Mouse (Mus musculus) cerebellum, adult 2 months (tissue): ENCODE results near the gene Fam129c.

ENCODE experiments used
- CTCF ChIP-seq: fragments of 200-500 bp; IDR thresholded peaks from 2 replicates; pipeline ENCODE4 v1.5.1; 2011; ENCODE audit warnings: low read depth, mild to moderate bottlenecking, control low read depth, low read length, moderate library complexity, borderline replicate concordance; ENCODE audit not compliant: insufficient read depth
- POLR2A ChIP-seq: fragments of 200-500 bp; IDR thresholded peaks from 2 replicates; pipeline ENCODE4 v1.6.1; 2011; ENCODE audit warnings: low read length, control low read depth, borderline replicate concordance; ENCODE audit not compliant: insufficient read depth

DNA sequence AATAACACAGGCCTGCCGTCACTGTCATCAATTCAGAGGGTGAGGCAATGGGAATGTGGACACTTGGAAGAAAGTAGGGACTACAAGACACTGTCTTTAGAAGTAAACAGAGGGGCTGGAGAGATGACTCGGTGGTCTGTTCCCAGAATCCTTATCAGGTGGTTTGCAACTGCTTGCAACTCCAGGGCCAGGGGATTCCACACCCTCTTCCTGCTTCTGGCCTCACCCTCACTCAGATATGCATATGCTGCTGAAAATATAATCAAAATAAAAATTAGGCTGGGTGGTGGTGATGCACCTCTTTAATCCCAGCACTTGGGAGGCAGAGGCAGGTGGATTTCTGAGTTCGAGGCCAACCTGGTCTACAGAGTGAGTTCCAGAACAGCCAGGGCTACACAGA, 37.4 kb upstream of the Fam129c start:
- TF ChIP-seq CTCF, result no peak
- no peak for TF ChIP-seq POLR2A
